Mouse (Mus musculus) heart, embryonic 16.5 days (tissue): ENCODE results near the gene Tubgcp5. TPM values are rescaled to one million over a fixed set of nuclear protein-coding genes. Genes with fewer than 3 reads are reported as not detected.

Experiments
- ATAC-seq: fragments of 200-750 bp; cut with Nextera tagmentation; replicated peaks from 2 replicates; pipeline ENCODE4 v1.8.0; 2017; ENCODE audit warnings: moderate number of reproducible peaks; ENCODE audit not compliant: insufficient read depth, low FRiP score; ENCODE audit errors: extremely low read depth
- H3K27ac ChIP-seq: fragments of 300-500 bp; sonication (generic); 2 replicates; pipeline ENCODE4 v1.5.1; 2014; ENCODE audit warnings: mild to moderate bottlenecking, low read length, control low read depth, moderate library complexity
- H3K27me3 ChIP-seq: fragments of 300-500 bp; sonication (generic); 2 replicates; pipeline ENCODE4 v1.6.1; 2014; ENCODE audit warnings: low read length, mixed read lengths; ENCODE audit not compliant: control insufficient read depth, insufficient read depth
- H3K36me3 ChIP-seq: fragments of 300-500 bp; sonication (generic); 2 replicates; pipeline ENCODE4 v1.6.1; 2014; ENCODE audit not compliant: control insufficient read depth, insufficient read depth
- H3K4me1 ChIP-seq: fragments of 300-500 bp; sonication (generic); 2 replicates; pipeline ENCODE4 v1.6.1; 2014; ENCODE audit warnings: low read length, mixed read lengths; ENCODE audit not compliant: control insufficient read depth, insufficient read depth
- H3K4me2 ChIP-seq: fragments of 300-500 bp; sonication (generic); 2 replicates; pipeline ENCODE4 v1.6.1; 2014; ENCODE audit warnings: low read depth, mild to moderate bottlenecking, control low read depth, low read length
- H3K4me3 ChIP-seq: fragments of 300-500 bp; sonication (generic); 2 replicates; pipeline ENCODE4 v1.5.1; 2014; ENCODE audit warnings: mild to moderate bottlenecking, control low read depth, low read length
- H3K9ac ChIP-seq: fragments of 300-500 bp; sonication (generic); 2 replicates; pipeline ENCODE4 v1.6.1; 2014; ENCODE audit warnings: low read length, control low read depth
- H3K9me3 ChIP-seq: fragments of 300-500 bp; sonication (generic); replicated peaks from 2 replicates; pipeline ENCODE4 v1.6.1; 2016; ENCODE audit warnings: low read length; ENCODE audit not compliant: control insufficient read depth
- WGBS: fragments of 180-500 bp; shearing (Covaris S2); extraction: QIAGEN DNeasy Blood & Tissue Kit; methylation state at CpG from one replicate; pipeline ENCODE4 v1.1.7; 2014; 5-methylcytosine and 5-hydroxymethylcytosine counted together
- polyA plus RNA-seq: library from polyadenylated mRNA; unstranded; fragments of >200 nt; fragmentation: Nextera tagmentation; extraction: Ambion mirVana; gene quantifications from 2 replicates; pipeline ENCODE4 v1.2.1, GENCODE M21; 2015

Tubgcp5 gene
- polyA plus RNA-seq, 1 experiment from 2014 or later, result 22.6 TPM

- peaks cover 10% of the 10 kb centered on the region for H3K4me1 ChIP-seq
- ATAC-seq, result peak; percentile 39
- no peaks in the 10 kb centered on the region for H3K27me3 ChIP-seq
These were observed 48.7 kb downstream of the Tubgcp5 start for GRCm38 (mm10) chr7:55842504-55843152.

GRCm38 (mm10) chr7:55846606-55847312 lies 52.8 kb downstream of the Tubgcp5 start:
- H3K9me3 ChIP-seq, result no peaks in the 10 kb centered on the region
- no peaks in the 10 kb centered on the region for H3K36me3 ChIP-seq
- no peak overlapping the region for H3K27ac ChIP-seq
- 52% methylated on average over 9 of the region's 9 CpGs for WGBS
- no peak overlapping the region for H3K9ac ChIP-seq
- H3K4me3 ChIP-seq, result no peak overlapping the region
- no peak for ATAC-seq
- H3K4me2 ChIP-seq, result no peak overlapping the region
- peaks cover 16% of the 10 kb centered on the region for H3K4me1 ChIP-seq
- no peaks in the 10 kb centered on the region for H3K27me3 ChIP-seq

More at GRCm38 (mm10) chr7:55842504-55843152, 48.7 kb downstream of the Tubgcp5 start:
- peak overlapping the region; percentile 96 for H3K4me3 ChIP-seq
- peak overlapping the region; percentile 97 for H3K9ac ChIP-seq
- H3K9me3 ChIP-seq, result no peaks in the 10 kb centered on the region
- no peaks in the 10 kb centered on the region for H3K36me3 ChIP-seq
- H3K4me2 ChIP-seq, result peak overlapping the region; percentile 90
- H3K27ac ChIP-seq, result peak overlapping the region; percentile 97
- WGBS, result under 1% methylated on average over 40 of the region's 40 CpGs

GRCm38 (mm10) chr7:55849948-55850571 lies 56.1 kb downstream of the Tubgcp5 start:
- H3K36me3 ChIP-seq, result no peaks in the 10 kb centered on the region
- H3K27ac ChIP-seq, result no peak overlapping the region
- no peak for ATAC-seq
- H3K9ac ChIP-seq, result no peak overlapping the region
- no peaks in the 10 kb centered on the region for H3K9me3 ChIP-seq
- peaks cover 13% of the 10 kb centered on the region for H3K4me1 ChIP-seq
- no peak overlapping the region for H3K4me2 ChIP-seq
- no peaks in the 10 kb centered on the region for H3K27me3 ChIP-seq
- no peak overlapping the region for H3K4me3 ChIP-seq
- 60% methylated on average over 14 of the region's 14 CpGs for WGBS

GRCm38 (mm10) chr7:55852787-55853186 lies 58.8 kb downstream of the Tubgcp5 start:
- 61% methylated on average over 3 of the region's 3 CpGs for WGBS
- H3K9me3 ChIP-seq, result no peaks in the 10 kb centered on the region
- no peak overlapping the region for H3K4me2 ChIP-seq
- no peaks in the 10 kb centered on the region for H3K27me3 ChIP-seq
- H3K4me3 ChIP-seq, result no peak overlapping the region
- peaks cover 13% of the 10 kb centered on the region for H3K4me1 ChIP-seq
- H3K27ac ChIP-seq, result no peak overlapping the region
- no peaks in the 10 kb centered on the region for H3K36me3 ChIP-seq
- no peak overlapping the region for H3K9ac ChIP-seq
- ATAC-seq, result no peak

- H3K9me3 ChIP-seq, result no peaks in the 10 kb centered on the region
- no peak overlapping the region for H3K4me2 ChIP-seq
- no peak overlapping the region for H3K27ac ChIP-seq
- H3K4me3 ChIP-seq, result no peak overlapping the region
- H3K27me3 ChIP-seq, result no peaks in the 10 kb centered on the region
- H3K9ac ChIP-seq, result no peak overlapping the region
- H3K36me3 ChIP-seq, result no peaks in the 10 kb centered on the region
- 78% methylated on average over 3 of the region's 3 CpGs for WGBS
- H3K4me1 ChIP-seq, result peaks cover 10% of the 10 kb centered on the region
- ATAC-seq, result no peak
These were observed 61.6 kb downstream of the Tubgcp5 start for GRCm38 (mm10) chr7:55855597-55855996.

GRCm38 (mm10) chr7:55856741-55857140 lies 62.8 kb downstream of the Tubgcp5 start:
- Histone ChIP-seq H3K4me2 (no peak overlapping the region), H3K9ac (no peak overlapping the region), H3K4me3 (no peak overlapping the region), H3K27me3 (no peaks in the 10 kb centered on the region), H3K4me1 (peaks cover 10% of the 10 kb centered on the region), H3K27ac (no peak overlapping the region), H3K9me3 (no peaks in the 10 kb centered on the region), H3K36me3 (no peaks in the 10 kb centered on the region)
- no peak for ATAC-seq
- WGBS, result 94% methylated on average over 4 of the region's 4 CpGs

GRCm38 (mm10) chr7:55857729-55858128 lies 63.8 kb downstream of the Tubgcp5 start:
- no peak overlapping the region for H3K4me2 ChIP-seq
- no peaks in the 10 kb centered on the region for H3K36me3 ChIP-seq
- no peak overlapping the region for H3K9ac ChIP-seq
- no peak overlapping the region for H3K27ac ChIP-seq
- 81% methylated on average over 2 of the region's 2 CpGs for WGBS
- H3K27me3 ChIP-seq, result no peaks in the 10 kb centered on the region
- H3K4me3 ChIP-seq, result no peak overlapping the region
- H3K9me3 ChIP-seq, result no peaks in the 10 kb centered on the region
- peaks cover 7% of the 10 kb centered on the region for H3K4me1 ChIP-seq
- ATAC-seq, result no peak

- no peak overlapping the region for H3K4me3 ChIP-seq
- ATAC-seq, result no peak
- no peaks in the 10 kb centered on the region for H3K27me3 ChIP-seq
- WGBS, result 89% methylated on average over 3 of the region's 3 CpGs
- no peak overlapping the region for H3K27ac ChIP-seq
- H3K9me3 ChIP-seq, result no peaks in the 10 kb centered on the region
- H3K4me2 ChIP-seq, result no peak overlapping the region
- H3K4me1 ChIP-seq, result 0 out of 2 replicates have a peak, but pooled peaks cover 3% of the 10 kb centered on the region
- H3K9ac ChIP-seq, result no peak overlapping the region
- no peaks in the 10 kb centered on the region for H3K36me3 ChIP-seq
These were observed 65.0 kb downstream of the Tubgcp5 start for GRCm38 (mm10) chr7:55858836-55859517.
